9 mouse cellular contexts compared by ENCODE assay signal in the genomic region with DNA sequence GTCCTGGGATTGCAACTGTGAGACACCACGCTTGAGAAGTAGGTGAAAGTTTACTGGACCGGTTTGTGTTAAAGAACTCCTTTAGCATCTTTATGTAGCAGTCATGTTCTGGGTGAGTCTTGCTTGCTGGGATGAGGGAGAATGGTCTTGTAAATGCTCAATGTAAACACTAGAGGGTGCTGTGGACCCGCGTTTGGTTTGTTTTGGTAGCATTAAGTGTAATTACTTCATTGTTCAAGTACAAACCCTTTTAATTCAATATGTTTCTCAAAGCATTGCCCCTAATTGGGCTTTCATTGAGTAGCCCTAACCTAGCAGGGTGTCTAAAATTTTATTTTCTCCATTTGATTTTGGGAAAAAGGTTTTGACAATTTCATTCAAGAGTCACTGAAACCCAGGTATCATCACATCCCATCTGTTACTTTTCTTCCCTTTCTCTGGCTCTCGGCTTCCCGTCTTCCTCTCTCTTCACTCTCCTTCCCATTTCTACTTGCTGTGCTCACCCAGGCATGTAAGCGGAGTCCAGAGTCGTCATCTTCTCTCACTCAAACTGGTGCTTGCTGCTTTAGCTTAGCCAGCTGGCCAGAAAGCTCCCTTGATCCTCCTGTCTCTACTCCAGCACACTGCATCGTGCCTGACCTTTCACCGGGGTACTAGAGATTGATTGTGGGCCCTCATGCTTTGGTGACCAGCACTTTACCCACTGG. TPM values are rescaled to one million over a fixed set of nuclear protein-coding genes. Genes with fewer than 3 reads are reported as not detected.
DNase-seq lines count a peak whose midpoint lies in the region.
"Had no signal": no experiment of that assay in that cellular context is flagged by ENCODE, and none has a peak within 500 bp of the region (broad histone marks: within the 10 kb centered on the region; RNA-seq: fewer than 3 reads in every experiment).

No protein-coding gene starts in this region.

- peak; percentile 57 for DNase-seq in heart, postnatal 4 days
- no peak for DNase-seq in heart, embryonic 10.5 days (ENCODE audit: low spot score)
- DNase-seq in A20 (ENCODE audit: low read depth, low spot score), result peak; percentile 54
- peak; percentile 62 for DNase-seq in MEL-GATA-1-ER (ENCODE audit: extremely low read depth, low read depth)
- DNase-seq in embryo, embryonic 10.5 days (ENCODE audit: low spot score), result peak; percentile 81
- DNase-seq in lung, postnatal 10 days, result peak; percentile 55
- no peak for DNase-seq in urinary bladder, adult 18-20 months (ENCODE audit: low spot score in 2 of 2)
- DNase-seq in layer of hippocampus, postnatal 36 days, result no peak

- WGBS in heart, embryonic 10.5 days, result 31% methylated on average over 10 of the region's 10 CpGs

- H3K36me3 ChIP-seq in heart, embryonic 10.5 days, result no peaks in the 10 kb centered on the region
- H3K36me3 ChIP-seq: embryonic facial prominence, embryonic 12.5 days had no signal

- no peaks in the 10 kb centered on the region for H3K9me3 ChIP-seq in heart, embryonic 10.5 days
- H3K9me3 ChIP-seq: embryonic facial prominence, embryonic 12.5 days had no signal

- peaks cover 21% of the 10 kb centered on the region for H3K4me1 ChIP-seq in heart, embryonic 10.5 days
- H3K4me1 ChIP-seq: embryonic facial prominence, embryonic 12.5 days had no signal

- no peak overlapping the region for H3K27ac ChIP-seq in heart, embryonic 10.5 days
- H3K27ac ChIP-seq: embryonic facial prominence, embryonic 12.5 days had no signal

- no peak overlapping the region for H3K4me3 ChIP-seq in heart, embryonic 10.5 days
- H3K4me3 ChIP-seq: embryonic facial prominence, embryonic 12.5 days had no signal

- H3K27me3 ChIP-seq in heart, embryonic 10.5 days (ENCODE audit: insufficient read depth, poor library complexity, severe bottlenecking), result no peaks in the 10 kb centered on the region
- H3K27me3 ChIP-seq: embryonic facial prominence, embryonic 12.5 days had no signal

RNA-seq across cellular contexts. Expression of gene Gadd45g, which starts 15.6 kb away (rescaled TPM):
- total RNA-seq in heart, postnatal 4 days (2021), result 10 to 100 TPM; 23.8 to 29.4 TPM
- 53.3 and 61.0 TPM in 2 replicates for polyA plus RNA-seq in heart, embryonic 10.5 days (2016; fragmentation: Nextera tagmentation; extraction: Ambion mirVana)
- total RNA-seq in layer of hippocampus, postnatal 36 days (2021), result 10 to 100 TPM; 19.9 to 22.3 TPM

RNA-seq across cellular contexts. Expression of gene Sema4d, which starts 37.4 kb away (rescaled TPM):
- 10 to 100 TPM; 54.7 to 61.4 TPM for total RNA-seq in heart, postnatal 4 days (2021)
- polyA plus RNA-seq in heart, embryonic 10.5 days (2016; fragmentation: Nextera tagmentation; extraction: Ambion mirVana), result 8.7 and 13.1 TPM in 2 replicates
- 100 to 1,000 TPM in 1 of 2 experiments, 10 to 100 TPM in 1; 96.5 to 108 TPM for total RNA-seq in layer of hippocampus, postnatal 36 days (2021)

Comparison
In these comparisons a context has a peak if more than half of its experiments do, and no peak if none do; other contexts are left out.
1. DNase-seq: peak in heart, postnatal 4 days (single experiment), A20 (single experiment), MEL-GATA-1-ER (single experiment), embryo, embryonic 10.5 days (single experiment) and lung, postnatal 10 days (single experiment); none in heart, embryonic 10.5 days (single experiment), urinary bladder, adult 18-20 months (0 of 2) and layer of hippocampus, postnatal 36 days (0 of 2).